Mouse (Mus musculus) gastrocnemius, postnatal 10 days (tissue): ENCODE measurements at regions not wholly inside any gene's neighbourhood (a gene's known extent, or its start where the extent isn't known, plus 50 kb on each side); places are given as distances from the start of the nearest gene placed in this dataset.
"Not testable (repeated sequence)": the region's sequence is repeated elsewhere in the genome, so short reads cannot be mapped to it uniquely, and the experiment has no call there.

Source experiments
- DNase-seq: peaks from one replicate; pipeline ENCODE4 v3.0.0; 2021; ENCODE audit warnings: mixed read lengths

DNA sequence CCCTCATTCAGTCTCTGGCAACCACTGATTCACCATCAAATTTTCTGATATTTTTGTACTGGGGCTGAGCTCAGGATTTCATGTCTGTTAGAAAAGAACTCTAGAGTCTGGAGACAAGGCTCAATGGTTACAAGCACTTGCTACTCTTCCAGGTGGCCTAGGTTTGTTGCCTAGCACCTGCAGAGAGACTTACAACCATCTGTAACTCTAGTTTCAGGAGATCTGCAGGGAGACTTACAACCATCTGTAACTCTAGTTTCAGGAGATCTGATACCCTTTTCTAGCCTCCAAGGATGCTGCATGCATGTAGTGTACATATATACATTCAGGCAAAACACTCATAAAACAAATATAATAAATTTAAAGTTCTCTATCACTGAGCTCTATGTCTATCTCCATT, 166.1 kb downstream of the Akr1d1 start:
- DNase-seq = no peak

DNA sequence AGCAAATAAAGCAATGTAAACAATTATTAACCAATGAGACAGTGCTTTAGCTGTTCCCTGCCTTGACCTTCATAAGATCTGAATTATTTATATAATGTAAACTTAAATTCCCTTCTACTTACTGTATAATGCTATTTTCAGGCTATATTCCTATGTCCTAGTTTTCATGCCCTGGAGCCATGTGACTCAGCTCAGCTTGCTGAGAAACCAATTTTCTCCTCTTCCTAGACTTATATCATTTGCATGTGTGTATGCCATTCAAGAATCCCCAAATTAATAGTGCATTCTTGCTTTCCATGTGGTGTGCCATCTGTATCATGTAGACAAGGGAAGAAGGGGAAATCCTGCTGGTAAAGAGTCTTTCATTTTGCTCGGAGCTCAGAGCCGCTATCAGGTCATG, 166.7 kb upstream of the Trim24 start:
- DNase-seq = no peak

DNA sequence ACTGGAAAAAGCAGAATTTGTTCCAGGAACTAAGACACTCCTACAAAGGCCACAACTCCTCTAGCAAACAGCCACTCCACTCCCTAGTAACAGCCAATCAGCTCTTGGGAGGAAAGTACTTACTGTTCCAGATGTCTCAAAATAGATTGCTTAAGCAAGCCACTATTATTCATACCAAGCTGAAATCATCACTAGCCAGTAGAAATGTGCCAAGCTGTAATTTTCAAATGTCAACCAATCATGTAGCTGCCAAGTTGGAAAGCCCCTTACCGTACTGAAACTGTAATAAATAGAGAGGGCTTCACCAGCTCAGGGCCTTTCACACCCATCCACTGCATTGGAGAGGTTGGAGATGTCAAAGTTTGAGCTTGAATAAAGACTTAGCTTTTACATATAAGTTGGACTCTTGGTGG, 164.9 kb upstream of the Trim24 start:
- no peak for DNase-seq

DNA sequence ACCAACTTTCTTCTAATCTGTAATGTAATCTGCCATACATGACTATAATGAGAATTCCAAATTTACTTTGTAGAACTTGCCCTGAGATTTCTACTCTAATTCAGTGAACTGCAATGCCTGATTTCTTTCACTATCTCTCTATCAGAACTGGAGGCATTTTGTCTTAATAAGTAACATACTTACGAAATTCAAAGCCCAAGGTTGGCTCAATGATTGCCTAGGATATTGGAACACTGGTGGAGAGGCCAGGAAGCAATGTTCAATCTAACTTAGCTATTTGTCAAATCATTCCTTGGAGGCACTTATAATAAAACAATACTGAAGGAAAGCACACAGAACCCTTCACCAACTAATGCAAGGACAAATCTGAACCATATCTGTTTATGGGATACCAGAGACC, 162.9 kb upstream of the Trim24 start:
- DNase-seq = not testable (repeated sequence)

DNA sequence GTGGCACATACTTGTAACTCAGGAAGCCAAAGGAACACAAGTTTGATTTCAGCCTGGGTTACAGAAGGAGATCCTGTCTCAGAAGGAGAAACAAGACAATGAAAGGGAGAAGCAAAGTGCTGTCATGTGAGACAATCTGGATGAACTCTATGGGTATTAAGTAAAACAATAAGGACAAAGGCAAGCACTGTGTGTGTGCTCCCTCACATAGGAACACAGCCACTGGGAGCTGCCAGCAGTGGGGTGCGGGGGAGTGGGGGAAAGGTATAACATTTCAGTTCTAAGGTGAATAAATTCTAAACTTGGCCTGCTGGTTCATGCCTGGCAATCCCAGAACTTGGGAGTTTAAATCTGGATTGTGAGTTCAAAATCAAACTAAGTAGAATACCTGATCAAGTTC, 158.8 kb upstream of the Trim24 start:
- no peak for DNase-seq

DNA sequence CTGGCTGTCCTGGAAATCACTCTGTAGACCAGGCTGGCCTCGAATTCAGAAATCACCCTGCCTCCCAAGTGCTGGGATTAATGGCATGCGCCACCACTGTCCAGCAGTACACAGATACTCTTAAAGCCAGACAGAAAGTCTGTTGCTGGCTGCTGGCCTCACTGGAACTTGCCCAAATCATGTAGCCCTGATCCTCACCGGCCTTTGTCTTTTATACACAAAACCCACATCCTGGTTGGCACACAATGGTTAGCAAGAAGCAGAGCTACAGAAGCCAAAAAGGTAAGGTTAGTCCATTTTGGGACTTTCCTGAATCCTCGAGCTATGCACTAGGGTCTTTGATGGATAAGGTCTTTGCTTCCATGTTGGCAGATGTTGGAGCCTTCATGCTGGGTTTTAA, 157.2 kb upstream of the Trim24 start:
- DNase-seq = no peak

DNA sequence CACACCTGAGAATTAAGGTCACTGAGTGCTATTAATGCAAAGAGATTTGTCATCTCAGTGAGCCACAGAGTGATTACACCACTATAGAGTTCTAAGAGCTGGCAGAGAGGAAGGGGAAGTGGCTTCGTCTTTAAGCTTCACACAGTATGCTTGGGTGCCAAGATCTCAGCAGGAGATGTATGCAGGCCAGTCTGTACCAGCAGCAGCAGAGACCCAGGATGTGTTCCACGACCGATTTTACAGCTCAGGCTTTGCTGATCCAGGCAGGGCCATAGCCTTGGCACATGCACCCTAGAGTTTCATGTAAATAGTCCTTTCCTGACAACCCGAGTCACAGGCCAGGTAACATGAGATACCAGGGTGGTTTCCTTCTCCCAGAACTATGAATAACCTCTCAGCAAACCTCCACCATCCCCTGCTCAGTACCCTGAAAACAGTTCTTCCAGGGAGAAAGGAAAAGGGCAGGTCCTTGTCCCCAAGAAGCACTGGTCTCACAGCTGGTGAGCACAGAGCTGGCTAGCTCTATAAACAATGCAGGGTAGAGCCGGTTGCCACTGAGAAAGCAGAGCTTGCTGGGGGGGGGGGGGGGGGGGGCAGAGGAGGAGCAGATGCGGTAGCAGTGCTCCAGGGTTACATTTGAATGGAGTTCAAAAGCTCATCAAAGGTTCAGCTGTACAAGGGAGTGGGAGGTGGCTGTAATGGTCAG, 156.2 kb upstream of the Trim24 start:
- no peak for DNase-seq

DNA sequence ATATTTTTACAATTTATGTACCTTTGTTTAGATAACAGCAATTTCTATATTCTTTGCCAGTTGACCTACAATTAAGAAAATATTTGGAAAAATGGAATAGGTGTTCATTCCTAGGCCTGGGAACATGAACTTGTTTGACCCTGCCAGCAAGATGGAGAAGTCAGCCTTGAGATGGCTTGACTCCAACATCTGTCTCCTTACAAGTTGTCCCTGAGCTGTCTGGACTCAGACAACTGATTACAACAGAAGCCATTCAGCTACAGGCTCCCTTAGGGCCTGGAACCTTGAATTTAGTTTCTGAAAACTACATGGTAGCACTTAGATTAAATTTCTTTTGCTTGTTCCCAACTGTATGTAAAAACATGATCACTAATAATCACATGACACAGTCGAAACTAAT, 148.9 kb upstream of the Trim24 start:
- DNase-seq = no peak

DNA sequence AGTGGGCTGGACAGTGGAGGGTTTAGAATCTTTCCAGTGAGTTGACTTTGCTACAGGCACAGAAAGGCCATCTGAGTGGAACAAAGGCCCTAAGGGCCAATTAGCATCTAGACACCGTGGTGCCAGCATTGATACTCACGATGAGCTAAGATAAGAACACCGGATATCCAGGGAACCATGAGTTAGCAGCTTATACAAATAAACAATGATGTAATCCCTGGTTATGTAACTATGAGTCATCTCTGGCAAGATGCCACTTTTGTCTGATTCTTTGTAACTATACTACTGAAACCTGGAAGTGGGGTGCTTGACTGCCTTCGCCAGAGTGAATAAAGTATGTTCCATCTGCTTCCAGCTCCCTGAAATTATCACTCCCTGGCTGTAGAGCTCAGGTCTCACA, 147.3 kb upstream of the Trim24 start:
- peak; percentile 17 for DNase-seq

DNA sequence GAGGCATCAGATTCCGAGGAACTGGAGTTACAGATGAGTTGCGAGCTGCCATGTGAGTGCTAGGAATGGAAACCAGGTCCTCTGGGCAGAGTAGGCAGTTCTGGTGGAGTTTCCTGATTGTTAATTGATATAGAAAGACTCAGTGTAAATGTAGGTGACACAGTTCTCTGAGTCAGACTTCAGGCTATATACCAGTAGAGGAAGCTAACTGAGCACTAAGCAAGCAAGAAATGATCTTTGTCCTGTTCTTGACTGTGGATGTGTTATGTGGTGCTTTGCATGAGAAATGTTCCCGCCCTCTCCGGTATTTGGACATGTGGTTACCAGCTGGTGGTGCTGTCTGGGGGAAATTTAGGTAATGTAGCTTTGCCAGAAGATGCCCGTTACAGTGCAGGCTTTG, 146.4 kb upstream of the Trim24 start:
- DNase-seq = no peak

DNA sequence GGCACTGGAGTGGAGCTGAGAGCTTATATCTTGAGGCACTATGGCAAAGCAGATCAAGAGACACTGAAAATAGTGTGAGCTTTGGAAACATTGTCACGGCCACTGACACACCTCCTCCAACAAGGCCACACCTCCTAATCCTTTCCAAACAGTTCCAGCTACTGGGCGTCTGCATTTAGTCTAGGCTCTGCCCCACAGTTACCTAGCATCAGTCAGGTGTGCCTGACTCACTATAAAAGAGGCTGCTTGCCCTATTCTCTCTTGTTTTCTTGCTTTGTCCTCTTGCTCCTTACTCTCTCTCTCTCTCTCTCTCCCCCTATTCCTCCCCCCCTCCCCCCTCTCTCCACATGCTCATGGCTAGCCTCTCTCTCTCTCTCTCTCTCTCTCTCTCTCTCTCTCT, 142.0 kb upstream of the Trim24 start:
- DNase-seq = no peak

DNA sequence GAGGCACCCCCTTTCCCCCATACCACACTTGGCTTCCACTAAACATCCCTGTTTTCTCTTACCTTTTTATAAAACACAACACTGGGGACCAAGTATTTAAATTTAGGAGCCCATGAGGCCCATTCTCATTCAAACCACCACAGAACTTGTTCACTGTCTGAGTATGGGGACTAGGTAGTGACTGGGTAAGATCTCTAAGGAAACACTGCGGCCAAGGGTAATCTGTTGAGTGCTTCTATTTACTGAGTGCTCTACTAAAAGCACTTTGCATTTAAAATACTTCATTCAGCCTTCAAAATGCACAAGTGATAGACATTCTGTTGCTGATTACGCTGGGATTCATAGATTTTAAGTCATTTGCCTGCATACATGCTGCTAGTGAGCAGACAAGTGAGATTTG, 141.4 kb upstream of the Trim24 start:
- no peak for DNase-seq

DNA sequence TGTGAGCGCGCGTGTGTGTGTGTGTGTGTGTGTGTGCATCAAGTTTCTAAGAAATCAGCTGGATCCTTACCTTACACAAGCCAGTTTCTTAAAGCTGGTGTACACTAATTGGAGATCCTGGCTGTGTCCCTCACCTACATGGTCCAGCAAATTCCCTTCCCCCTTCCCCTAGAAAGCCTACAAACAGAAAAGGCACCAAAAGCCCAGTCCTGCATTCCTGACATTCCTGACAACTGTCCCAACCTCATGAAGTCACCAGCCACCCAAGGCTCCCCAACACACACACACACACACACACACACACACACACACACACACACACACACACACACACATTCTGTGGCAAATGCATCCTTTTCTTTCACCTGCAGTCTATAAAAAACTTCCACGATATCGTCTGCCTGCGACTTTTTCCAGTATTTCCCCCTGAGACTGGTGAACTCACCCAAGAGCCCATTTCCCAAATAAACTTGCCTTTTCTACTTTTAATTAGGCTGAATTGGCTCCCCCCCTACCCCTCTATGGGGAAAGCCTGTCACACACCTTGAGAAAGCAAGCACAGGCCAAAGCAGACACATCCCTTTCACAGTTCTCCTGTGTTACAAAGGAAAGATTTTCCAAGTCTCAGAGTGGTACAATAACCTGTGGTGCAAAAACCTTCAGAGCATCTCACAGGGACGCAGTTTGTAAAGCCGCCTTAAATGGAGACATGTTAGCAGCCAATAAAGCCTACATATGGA, 139.9 kb upstream of the Trim24 start:
- DNase-seq = no peak

DNA sequence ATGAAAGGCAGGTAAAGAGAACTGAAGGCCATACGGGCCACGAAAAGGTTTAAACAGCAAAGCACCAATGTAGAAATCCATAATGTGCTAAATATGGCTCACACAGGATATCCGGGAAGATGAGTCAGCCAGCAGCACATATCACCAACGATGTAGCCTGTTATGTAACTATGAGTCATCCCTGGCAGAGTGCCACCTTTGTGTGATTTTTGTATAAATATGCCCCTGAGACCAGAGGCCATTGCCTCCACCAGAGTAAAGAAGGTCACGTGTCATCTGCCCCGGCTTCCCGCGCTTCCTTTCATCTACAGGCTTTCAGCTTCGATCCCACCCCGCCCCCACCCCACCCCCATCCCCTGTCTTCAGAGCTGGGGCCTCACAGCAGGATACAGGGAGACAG, 138.2 kb upstream of the Trim24 start:
- DNase-seq = peak; percentile 72

DNA sequence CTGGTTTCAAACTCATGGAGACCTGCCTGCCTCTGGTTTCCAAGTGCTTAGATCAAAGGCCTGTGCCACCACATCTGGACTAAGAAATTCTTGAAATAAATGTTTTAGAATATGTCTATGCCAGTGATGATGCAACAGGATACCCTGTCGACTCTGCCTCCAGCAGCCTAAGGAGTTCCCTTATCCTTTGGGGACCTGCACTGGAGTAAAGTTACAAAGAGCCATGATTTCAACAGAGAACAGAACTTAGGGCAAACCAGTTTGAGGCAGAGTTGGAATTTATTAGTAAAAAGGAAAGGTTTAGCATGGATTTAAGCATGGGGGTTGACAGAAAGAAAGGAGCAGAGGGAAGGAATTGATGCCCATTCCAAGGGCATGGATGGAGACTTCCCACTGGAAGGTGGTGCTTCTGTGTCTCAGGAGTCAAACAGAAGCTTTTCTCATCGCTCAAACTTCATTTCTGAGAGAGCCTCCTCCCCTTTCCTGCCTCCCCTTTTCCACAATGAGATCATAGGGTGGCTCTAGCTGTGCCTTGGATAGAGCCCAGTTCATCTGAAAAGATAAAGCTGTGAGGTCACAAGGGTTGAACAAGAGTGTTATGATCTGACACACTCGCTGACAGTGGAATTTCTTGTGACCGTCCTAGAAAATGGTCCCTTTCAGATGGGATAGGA, 135.2 kb upstream of the Trim24 start:
- no peak for DNase-seq

DNA sequence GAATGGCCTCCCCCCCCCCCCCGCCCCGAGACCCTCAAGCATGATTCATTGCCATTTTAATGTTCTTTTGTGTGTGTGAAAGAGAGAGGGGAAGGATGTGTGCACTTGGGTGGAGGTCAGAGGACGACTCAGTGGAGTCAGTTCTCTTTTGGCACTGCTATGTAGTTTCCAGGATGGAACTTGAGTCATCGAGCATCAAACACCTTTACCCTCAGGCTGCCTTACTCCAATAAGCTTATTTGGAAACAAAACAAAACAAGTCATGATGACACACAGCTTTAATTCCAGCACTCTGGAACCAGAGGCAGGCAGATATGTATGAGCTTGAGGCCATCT, 134.7 kb upstream of the Trim24 start:
- no peak for DNase-seq

DNA sequence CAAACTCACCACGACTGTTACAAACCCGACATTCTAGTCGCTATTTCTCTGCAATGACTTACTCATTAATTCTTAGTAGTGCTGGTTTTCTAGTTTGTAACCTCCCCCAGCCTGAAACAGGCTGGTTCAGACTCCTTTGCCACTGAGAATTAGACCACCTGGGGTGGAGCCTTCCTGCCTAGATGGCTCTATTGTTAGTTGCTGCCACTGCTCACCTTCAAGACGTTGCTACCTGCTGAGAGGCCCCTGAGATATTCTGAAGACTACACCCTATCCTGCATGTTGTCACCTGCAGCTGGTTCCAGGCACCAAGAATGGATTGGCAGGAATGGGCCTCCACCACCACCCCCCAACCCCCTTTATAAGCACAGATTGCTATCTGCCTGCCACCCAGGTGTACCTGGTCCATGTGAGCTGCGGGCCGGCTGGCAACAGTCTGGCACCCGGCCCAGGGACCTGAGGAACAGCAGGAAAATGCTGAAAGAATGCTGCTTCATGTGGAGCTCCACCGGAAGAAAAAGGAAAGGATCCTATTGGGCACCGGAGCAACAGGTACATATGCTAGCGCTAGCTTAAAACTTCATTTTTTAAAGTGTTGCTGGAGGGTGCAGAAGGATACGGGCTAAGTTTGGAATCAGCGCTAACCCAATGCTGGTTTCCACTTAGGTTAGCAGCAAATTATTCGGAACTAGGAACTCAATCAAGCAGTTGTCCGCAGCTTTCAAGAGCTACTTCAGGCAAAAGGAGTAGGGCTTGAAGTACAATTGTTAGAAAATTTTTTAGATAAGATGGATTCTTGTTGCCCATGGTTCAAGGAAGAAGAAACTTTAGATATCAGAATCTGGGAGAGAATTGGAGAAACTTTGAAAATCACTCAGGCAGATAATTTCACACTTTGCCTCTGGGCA, 129.4 kb upstream of the Trim24 start:
- no peak for DNase-seq

DNA sequence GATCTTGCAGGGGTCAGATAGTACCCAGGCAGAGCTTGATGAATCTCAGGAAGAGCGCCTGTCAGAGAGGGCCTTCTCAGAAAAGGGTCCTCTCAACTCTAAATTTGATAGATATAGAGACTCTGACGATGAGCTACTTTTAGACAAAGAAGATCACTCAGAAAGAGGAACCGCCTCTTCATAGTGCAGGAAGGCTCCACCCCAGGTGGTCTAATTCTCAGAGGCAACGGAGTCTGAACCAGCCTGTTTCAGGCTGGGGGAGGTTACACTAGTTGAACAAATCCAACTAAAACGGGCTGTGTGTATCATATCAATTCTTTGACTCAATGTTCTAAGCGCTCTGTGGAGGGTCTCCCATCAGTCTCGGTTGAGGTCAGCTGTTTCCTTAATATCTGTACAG, 128.7 kb upstream of the Trim24 start:
- not testable (repeated sequence) for DNase-seq

DNA sequence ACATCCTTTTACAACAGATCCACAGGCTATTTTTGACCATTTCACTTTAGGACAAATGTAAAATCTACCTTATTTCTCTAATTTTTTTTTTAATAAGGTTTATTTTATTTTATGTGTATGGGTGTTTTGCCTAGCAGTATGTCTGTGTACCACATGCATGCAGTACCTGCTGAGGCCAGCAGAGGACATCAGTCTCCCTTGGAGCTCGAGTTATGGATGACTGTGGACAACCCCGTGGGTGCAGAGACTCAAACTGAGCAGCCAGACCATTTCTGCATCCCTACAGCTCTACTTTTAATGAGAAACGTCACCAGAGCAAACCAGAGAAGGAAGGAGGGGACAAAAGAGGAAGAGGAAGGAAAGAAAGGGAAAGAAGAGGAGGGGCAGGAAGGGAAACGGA, 125.9 kb upstream of the Trim24 start:
- no peak for DNase-seq

DNA sequence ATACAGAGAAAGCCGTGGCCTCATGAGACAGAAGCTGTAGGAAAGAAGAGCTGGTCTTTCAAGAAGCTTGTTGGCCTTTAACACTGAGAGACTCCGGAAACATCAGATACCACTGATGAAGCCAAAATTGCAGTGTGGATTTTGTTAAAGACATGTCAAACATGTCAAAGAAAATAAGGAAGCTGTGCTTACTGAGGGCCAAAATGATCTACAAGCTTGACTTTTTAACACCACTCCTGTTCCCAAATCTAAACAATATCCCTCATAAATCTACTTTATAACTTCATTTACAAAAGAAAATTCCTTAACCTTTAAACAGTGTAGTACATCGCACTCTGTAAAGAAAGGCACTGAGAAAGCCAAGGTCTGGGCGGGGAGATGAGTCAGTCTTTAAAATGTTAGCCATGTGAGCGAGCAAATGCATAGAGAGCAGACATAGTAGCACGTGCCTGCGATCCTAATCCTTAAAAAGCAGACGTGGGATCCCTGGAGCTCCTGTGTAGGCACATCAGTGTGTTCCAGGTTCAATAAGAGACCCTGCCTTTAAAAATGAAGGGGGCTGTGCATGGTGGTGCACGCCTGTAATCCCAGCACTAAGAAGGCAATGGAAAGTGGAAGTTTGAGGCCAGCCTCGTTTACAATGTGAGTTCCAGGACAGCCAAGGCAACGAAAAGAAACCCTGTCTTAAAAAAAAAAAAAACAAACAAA, 125.1 kb upstream of the Trim24 start:
- DNase-seq = no peak

DNA sequence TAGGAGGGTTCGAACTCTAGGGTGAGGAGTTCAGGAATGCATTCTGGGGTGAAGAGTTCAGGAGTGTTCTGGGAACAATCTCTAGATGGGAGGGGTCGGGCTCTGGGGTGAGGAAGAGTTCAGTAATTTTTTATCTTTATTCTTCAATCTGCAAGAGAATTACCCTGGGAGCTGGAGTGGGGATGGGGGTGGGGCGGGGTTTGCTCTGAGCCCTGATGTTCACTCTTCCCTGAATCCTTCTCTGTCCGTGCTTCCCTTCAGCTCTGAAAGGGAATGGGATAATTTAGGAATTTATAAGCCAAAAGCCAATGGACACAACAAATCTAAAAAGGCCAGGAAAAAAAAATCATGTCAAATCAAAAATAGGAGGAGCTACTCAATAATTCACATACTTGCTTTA, 122.8 kb upstream of the Trim24 start:
- DNase-seq = not testable (repeated sequence)
